Mouse (Mus musculus): ENCODE data around the gene Mthfr.

Gene Mthfr

DNA sequence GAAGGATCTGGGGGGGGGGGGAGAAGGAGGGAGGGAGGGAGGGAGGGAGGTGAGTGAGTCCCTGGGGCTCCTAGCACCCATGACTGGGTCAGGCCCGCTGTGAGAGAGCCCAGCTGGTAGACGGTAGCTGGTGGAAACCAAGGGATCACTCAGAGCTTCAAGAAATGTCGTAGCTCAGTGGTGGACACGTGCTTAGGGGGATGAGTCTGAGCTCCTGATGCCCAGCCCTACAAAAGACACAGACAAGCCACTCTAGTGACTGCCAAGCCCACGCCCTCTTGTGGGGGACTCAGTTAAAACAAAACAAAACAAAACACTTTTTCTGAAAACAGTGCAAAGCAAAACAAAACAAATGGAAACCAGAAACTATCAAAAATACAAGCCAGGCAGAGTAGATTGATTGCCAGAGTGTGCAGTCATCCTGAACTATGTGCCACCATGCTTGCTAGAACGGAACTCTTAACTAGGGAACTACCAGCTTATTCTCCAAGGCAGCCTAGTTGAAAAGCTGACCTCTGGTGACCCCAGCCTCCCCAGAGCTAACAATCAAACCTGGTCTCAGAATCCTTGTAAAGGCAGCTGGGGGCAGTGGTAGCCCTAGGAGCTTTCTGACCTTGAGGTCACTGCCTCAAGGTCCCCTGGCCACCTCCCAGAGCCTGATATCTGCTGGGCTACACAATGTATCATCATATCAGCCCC lies 27.0 kb downstream of the Mthfr start:
- no peak for DNase-seq (ENCODE audit: low spot score in 2 of 2)

DNA sequence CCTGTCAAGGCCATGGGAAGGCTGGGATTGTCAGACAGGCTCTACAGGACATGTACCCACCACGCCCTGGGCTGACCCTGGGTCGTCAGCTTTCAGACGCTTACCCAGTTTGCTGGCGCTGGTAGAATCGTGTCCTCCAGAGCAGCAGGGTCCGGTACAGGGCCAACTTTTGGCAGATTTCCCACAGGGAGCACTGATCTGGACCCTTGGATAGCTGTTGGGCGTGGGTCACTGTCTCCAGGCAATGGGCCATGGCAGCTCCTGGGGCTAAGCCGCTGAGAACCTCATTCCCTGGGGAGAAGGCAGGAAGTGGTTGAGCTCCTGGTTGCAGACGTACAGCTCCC lies 27.5 kb downstream of the Mthfr start:
- no peak for DNase-seq (ENCODE audit: low spot score in 2 of 2)

DNA sequence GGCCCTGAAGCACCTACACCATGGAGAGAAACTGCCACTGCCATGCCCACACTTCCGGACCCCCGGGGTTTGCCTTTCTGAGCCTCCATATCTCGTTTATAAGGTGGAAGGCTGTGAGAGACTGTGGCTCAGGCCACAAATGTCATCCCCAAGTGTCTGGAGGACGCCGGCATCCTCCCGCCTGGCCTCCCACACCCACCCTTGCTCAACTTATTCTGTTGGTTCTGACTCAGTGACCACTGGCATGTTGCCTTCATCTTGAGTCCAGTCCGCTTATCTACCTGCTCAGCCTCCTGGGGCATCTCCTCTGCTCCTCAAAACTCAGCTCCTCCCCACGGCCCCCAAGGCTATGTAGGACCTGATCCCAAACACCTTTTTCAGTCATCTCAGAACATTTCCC lies 28.5 kb downstream of the Mthfr start:
- DNase-seq (ENCODE audit: low spot score in 2 of 2) = no peak

DNA sequence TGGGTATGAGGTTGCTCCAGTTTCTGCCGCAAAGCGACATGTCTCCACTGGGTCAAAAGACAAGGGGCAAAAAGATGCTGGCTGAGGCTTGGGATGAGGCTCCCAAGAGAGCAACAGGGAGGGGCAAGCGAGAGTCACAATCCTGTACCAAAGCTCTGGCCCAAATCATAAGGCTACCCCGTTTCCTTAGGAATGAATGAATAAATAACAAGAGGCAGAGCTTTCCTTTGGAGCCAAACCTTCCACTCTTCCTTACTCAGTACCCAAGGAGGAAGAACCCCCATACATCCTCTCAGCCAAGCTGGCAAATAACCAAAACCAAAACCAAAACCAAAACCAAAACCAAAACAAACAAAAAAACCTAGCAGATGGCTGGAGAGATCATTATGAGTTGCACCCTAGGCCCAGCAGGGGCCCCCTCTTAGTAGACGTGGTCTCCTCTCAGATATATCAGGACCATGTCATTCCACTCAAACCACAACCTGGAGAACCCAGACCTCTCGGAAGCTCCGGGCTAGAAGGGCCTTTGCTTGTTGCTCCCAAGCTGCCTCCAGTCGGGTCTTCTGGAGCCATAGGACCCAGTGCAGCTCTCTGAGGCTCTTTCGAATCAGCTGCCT lies 30.8 kb downstream of the Mthfr start:
- DNase-seq (ENCODE audit: low spot score in 2 of 2) = no peak

DNA sequence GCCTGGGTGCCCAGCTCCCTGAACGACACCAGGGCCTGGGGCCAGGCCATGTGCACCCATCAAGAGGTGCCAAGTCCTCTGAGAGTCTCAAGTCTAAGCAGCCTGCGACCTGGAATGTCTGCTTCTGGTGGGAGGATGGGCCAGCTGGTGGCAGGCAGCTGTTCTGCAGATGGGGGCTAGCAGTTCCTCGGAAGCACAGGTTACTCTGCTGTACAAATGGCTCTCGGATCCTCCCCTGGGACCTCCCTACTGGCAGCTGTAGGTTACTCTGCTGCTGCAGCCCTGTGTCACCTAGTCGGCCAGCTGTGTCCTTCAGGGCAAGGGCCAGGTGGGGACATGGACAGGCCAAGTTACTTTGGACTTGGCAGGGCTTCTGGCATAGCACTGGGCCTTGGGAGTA lies 32.6 kb downstream of the Mthfr start:
- DNase-seq (ENCODE audit: low spot score in 2 of 2) = no peak

DNA sequence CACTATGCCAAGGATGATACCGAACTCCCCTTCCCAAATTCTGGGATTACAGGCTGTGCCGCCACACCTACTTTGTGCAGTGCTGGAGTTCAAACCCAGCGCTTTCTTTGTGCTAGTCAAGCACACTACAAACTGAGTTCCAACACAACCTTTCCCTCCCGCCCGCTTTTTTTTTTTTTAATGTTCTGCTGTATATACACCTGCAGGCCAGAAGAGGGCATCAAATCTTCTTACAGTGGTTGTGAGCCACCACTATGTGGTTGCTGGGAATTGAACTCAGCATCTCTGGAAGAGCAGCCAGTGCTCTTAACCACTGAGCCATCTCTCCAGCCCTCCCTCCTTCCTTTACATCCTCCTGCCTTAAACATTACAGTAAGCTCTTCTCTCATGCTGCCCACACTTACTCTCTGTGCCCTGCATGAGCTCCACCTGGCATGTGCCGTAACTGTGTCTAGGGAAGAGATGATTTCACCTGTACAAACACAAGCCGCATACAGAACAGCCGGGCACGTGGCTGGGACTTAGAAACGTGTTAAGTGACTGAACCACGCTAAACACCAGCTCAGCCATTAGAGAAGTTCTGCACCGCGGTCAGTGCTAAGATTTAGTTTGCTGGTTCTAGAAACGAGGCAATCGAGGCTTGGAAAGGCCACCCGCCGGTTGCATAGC lies 35.8 kb downstream of the Mthfr start:
- no peak for DNase-seq (ENCODE audit: low spot score in 2 of 2)

DNA sequence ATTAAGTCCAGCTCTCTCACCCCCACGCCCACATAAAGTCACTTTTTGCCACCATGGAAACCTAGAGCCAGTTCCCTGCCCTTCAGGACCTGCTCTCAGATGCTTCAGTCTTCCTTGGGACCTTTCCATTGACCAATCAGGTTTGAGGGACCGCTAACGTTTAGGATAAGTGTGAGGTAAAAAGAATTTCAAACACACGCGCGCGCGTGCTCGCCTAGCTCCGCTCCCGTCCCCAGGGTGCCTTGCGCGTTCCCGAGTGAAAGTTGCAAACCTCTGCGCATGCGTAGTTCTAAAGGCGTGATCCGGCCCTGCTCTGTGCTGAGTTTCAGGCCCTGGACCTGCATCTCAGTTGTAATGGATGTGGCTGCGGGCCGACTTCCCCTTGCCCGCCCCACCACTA lies 36.4 kb downstream of the Mthfr start:
- peak; percentile 37 to 47 for DNase-seq (ENCODE audit: low spot score in 2 of 2)

DNA sequence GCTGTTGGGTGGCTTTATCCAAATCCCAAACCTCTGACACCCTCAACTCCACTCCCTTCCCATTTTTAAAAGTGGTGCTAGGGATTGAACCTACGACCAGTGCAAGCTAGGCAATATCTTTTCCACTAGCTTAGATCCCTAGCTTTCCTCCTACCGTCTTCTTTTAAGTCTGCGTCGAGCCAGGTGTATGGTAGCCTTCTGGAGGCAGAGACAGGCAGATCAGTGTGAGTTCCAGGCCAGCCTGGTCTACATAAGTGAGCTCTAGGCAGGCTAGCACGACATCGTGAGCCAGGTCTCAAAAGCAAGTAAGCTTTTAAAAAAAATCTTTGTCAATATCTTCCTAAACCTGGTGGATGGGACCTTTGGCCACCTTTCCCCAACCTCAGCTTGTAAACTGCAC lies 37.0 kb downstream of the Mthfr start:
- DNase-seq (ENCODE audit: low spot score in 2 of 2) = no peak

DNA sequence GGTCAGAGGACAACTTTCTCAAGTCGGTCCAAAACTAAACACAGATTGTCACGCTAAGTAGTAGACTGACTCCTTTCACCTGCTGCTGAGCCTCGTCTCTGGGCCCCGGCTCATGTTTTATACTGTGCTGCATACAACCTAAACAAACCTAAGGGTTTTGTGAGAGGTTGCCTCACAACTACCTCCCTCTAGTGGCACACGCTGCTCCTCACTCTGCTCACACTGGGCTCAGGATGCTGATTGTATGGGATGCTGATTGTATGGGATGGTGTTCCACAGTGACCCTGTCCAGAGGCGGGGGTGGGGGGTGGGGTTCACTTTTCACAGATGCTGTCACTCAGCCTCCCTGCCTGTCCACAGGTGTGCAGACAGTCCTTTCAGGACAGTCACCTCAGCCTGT lies 40.3 kb downstream of the Mthfr start:
- no peak for DNase-seq (ENCODE audit: low spot score in 2 of 2)

DNA sequence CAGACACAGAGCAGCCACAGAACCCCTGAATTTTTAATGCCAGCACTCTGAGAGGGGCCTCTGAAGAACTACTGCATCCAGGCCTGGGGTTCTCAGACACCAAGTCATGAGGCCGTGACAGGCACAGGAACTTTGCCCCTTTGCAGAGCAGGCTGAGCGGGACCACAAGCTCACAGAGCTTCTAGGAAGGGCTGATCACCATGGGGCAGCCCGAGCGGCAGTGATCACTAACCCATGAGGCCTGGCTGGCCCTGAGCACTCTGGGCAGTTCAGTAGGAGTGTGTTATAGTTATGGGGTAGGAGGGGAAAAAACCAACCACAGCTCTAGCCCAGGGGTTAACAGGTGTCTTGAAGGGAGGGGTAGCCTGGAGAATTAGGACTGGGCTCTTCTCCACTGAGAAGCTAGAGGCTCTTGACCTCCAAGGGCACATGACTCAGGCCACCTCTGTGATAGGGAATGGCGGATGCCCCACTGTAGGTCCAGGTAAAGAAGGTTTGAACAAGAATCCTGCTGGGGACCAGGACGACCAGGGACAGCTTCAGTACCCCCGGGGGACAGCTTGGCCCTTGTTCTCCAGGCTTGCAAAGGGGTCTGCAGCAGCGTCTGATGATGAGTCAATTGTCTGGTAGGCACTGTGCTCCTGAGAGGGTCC lies 41.2 kb downstream of the Mthfr start:
- no peak for DNase-seq (ENCODE audit: low spot score in 2 of 2)

DNA sequence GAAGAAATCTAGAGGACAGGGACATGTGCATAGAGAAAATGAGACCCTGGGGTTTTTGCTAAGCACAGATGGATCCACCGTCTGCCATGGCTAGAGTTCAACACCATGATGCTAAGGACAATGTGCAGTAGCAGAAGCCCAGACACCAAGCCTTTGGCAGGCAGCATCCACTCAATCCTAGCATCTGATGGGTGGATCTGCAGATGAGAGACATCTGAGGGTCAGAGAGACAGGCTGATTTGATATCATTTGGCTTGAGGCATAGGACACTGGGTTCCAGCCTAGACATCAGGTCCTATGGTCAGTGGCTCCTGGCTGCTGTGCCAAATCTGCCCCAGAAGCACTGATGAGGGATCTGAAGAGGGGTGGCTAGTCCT lies 41.7 kb downstream of the Mthfr start:
- no peak for DNase-seq (ENCODE audit: low spot score in 2 of 2)

DNA sequence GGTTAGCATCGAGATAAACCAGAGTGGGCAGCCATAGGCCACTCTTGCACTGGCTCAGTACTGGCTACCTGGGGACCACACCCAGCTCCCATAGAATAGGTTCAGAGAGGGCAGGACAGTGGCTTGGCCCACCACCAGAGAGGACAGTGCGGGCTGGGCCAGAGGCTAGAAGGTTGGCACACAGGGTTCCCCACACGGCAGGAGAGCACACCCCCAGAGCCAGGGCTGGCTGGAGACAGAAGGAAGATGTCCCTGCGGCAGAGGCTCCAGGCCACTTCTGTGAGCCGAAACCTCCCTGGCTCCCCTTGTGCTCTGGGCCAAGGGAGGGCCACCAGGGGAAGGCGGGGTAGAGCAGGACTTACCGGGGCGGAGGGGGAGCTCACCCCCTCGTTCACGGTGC lies 42.3 kb downstream of the Mthfr start:
- DNase-seq (ENCODE audit: low spot score in 2 of 2) = no peak

DNA sequence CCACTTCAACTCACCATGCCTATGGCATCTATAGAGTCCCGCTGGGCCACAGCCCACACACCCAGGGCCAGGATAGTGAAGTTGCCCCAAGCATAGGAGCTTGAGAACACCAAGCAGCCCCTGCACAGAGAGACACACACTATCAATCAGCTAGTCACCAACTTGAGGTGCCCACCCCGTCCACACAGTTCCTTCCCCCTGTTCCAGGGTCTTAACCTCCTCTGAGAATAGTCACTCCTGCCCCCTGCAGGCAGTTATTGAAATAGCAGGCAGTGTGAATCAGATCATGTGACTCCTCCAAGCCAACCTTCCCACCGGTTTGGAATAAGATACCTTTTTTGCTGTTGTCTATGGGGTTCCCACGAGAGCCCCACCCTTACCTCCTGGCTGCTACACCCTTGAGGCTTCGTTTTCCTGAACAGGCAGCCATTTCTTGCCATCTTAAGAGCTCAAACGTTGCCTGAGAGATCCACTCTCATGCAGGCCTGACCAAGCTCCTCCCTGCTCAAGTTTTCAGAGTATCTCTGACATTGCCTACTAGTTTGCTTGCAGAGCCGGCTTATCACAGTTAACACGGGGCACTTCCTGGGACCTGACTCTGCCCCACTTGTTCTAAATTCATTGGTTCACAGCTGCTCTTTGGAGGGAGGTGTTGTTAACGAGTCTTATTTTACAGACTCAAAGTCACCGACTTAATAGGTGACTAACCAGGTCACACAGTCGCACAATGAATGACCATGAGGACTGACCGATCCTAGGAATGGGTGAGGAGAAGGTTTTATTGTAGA lies 43.6 kb downstream of the Mthfr start:
- peak; percentile 36 to 60 for DNase-seq (ENCODE audit: low spot score in 2 of 2)

DNA sequence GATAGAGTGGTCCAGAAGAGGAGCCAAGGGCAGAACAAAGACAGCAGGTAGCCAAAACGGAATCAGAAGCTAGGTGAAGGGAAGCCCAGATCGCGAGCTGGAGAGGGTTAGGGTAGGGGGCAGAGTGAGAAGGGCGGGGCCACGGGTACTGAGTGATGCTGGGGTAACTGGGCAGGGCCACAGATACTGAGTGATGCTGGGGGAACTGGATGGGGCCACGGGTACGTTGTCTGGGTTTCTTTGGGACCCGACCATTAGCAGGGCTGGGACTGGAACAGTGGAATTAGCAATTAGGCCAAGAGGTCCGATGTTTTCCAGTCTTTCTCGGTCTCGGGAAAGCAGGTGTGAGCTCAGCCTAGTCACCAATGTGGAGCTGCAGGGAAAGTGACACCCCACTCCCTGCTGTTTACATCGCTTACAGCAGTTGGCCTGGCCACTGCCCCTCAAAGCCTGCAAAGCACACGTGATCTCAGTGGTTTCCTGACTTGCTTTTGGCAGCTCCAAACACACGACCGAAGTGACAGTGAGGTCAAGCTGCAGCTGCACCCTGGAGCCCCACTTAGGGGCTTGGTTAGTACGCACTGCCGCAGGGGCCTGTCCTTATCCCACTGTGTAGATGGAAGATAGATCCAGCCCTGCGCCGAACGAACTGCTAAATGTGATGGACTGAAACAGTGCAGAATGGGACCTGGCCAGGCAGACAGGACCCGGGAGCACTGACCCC lies 44.5 kb downstream of the Mthfr start:
- DNase-seq (ENCODE audit: low spot score in 2 of 2) = no peak

DNA sequence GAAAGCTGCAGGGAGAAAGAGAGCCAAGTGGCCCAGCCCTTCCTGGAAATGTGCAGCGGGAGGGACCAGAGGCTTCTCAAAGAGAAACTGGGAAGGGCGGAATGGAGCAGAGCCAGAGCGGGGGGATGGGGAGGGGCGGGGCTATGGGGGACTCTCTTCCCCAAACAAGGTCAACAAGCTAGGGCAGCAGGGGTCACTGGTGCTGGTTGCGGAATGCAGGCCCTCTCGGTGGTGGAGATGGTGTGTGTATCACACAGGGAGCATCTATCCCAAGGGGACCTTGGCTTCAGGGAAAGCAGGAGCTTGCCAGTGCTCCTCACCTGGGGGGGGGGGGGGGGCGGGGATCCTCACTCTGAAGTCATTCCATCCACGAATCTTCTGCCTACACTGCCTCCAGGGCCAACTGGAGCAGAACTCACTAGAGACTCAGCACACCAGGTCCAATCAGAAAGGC lies 45.4 kb downstream of the Mthfr start:
- no peak for DNase-seq (ENCODE audit: low spot score in 2 of 2)

DNA sequence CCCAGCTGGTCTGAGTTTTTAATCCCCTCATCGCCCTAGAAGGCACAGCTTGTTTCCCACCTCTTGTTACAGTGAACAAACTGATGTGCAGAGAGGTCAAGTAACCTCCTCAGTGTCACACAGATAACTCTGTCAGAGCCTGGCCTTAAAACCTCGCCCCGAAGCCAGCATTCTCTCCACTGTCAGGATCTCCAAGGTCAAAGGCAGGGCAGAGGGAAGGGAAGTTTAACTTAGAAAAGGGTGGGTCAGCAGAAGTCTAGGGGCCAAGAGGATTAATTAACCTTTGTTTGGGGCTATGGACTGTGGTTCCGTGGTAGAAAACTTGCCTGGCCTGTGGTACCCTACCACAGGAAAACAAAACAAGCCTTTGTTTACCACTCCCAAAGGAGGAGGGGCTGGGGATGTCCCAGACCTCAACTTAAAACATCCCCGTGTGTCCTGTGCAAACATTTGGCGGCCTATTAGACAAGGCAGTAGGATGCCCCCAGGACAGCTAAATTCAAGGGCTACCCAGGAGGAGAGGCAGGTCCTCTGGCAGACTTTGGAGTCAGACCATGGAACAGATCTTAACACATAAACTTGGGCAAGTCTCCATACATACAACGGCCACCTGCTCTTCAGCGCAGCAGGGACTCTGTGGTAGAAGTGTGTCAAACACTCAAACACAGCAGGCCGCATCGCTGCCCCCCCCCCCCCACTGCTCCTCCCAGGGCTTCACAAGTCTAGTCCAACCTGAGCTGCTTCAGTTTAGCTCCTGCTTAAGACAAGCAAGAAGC lies 46.4 kb downstream of the Mthfr start:
- DNase-seq (ENCODE audit: low spot score in 2 of 2) = no peak

DNA sequence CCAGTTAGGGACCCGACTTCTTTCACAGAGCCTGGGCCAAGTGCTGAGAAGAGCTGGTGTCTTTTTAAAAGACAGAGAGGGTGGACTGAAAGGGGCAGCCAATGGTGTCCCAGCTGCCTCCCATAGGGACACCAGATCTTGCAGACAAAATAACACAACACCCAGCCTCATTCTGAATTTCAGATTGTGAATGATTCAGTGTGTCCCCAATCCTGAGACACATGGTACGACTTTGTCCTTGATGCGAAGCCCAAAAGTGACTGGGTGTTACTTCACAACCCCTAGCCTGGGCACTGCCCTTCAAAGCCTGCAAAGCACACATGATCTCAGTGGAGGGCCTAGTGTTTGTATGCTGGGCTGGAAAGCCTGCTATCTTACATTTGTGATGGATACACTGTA lies 47.0 kb downstream of the Mthfr start:
- DNase-seq (ENCODE audit: low spot score in 2 of 2) = no peak

DNA sequence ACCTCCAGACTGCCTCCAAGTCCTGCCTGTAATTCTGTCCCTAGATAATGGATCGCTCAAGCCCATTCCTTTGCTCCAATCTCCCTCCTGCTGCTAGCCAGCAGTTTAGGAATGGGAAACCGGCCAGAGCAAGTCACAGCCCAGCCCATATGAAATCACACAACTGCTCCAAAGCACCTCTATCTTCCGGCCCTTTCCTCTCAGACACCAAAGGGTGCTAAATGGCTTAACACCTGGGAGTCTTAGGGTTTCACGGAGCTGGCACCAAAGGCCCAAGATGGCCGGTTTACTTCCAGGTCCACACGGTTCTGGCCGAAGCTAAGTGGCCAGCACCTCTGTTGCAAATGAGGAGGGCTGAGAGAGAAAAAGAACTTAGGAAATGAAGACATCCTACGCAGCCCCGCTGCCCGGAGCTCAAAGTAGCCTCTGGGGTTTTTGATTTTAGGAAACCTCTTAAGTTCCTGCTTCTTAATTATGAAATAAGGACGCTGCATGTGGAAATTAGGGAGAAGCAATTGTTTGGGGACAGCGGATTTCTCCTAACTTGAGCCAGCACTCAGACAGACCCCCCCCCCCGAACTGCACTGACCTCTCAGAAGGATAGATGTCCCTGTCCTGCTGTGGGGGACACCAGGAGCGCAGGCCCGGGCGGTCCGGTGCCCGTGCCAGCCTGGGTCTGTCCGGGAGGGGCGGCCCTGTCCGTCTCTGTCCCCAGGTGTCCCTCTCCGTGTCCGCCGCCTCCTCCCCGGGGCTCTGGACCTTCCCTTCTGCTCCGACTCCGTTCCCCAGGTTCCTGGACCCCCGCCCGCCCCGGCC lies 48.4 kb downstream of the Mthfr start:
- no peak for DNase-seq (ENCODE audit: low spot score in 2 of 2)

DNA sequence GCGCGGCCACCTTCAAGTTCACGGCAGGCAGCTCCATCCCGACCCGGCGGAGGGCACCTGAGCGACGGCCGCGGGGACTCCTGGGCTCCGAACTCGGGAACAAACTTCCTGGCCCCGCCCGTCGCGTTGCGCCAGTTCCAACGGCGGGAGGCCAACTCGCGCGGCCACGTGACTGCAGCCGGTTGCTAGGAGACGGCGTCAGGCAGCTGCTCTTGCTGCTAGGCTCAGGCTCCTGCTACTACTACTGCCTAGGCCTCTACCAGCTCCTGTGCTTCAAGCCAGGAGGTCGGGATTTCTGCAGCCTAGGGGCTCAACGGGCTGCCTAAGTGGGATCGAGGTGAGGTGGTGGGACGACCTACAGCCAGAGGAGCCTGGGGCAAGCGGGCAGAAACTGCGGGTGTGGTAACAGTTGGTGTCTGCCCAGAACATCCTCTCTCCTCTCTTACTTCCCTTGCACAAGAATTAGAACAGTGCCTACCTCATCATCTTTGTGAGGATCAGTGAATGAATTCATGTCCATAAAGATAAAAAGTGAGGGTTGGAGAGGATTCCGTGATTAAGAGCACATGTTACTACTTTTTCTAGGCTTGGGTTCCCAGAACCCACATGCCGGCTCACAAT lies 49.1 kb downstream of the Mthfr start, which contains the start of gene Agtrap:
Agtrap (minus strand) TSS at position 125 of the 621 bp plus-strand sequence.
- DNase-seq (ENCODE audit: low spot score in 2 of 2) = peak; percentile 78 to 86
